Mouse (Mus musculus): ENCODE measurements around the gene Cryab. TPM values are rescaled to one million over a fixed set of nuclear protein-coding genes. Genes with fewer than 3 reads are reported as not detected.

The Cryab gene
- total RNA-seq, 2 experiments from 2014 or later: 1,104 to 3,330 TPM

GRCm38 (mm10) chr9:50782155-50782554 is 31.0 kb downstream of the Cryab start:
- DNase-seq: no peak

DNA sequence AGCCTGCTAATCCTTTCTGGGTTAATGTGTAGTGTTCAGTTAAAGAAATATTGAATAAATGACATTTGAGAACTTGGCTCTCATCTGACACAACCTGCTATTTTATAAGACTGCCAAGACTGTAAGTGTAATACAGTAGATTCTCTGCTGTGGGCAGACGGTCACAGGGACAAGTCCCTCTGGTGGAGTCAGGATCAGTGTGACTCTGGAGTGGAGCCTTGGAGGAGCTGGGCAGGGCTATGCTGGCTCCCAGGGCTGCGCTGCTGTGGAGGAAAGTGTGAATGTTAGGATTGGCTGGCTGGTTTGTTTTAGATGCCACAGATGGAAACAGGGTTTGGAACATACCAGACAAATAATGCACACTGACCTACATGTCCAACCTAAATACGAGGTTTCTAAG is 44.1 kb downstream of the Cryab start:
- no peak for DNase-seq

- DNase-seq: no peak
These were observed 45.7 kb downstream of the Cryab start for GRCm38 (mm10) chr9:50796776-50797175.

DNA sequence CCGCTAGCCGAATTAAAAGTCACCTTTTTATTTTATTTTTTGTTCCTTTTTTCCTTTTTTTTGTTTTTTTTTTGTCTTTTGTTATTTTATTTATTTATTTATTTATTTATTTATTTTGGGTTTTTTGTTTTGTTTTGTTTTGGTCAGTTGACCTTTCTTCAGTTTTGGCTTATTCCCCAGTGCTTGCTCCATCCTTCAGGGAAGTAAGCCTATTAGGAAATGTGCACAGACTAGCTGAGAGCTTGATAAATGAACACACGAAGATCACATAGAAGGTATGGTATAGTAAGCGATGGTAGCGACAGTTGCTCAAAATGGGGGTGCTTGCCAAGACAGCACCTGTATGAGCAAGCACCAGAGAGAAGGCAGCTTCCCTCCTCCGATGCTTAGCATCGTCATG is 46.5 kb downstream of the Cryab start:
- DNase-seq: no peak

DNA sequence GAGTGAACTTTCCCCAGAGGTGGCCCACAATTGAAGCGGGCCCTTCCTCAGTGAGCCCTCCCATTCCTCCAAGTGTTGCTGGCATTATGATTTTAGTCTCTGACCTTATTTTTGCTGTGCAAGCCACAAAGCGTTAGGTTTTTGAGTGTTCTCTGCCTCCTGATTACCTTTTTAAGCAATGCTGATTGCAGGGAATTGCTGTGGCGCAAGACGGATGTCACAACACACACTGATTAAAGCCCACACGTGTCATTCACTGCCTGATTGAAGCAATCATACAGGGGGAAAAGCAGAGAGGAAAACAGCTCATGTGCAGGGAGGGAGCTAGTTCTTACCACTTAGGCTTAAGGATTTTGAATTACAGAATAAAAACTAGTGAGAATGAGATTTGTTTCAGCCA is 47.2 kb downstream of the Cryab start:
- DNase-seq: no peak

GRCm38 (mm10) chr9:50800985-50801384 is 49.9 kb downstream of the Cryab start:
- no peak for DNase-seq

DNA sequence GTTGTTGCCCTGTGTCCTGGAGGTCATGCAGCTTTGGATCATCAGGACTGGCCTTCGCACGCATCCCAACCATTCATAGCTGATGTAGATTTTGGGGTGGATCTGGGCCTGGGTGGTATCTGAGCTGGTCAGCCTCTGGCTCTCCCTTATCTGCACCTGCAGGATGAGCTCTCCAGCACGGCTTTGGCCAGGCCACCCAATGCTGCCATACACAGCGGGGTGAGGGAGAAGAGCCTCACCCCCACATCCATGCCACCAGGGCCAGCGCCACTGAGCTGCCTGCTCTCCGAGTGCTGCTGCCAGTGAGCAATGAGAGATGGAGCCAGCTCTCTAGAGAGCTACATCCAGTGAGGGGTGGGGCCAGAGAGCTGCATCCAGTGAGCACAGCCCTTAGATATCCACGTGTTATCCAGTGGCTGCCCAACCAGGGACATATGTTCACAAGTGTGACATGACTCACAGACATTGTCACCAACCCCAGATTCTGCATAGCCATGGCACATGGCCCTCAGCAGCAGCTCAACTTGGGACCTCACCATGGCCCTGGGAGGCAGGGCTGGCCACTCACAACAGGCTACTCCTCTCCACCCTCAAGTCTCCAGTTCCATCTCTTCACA is 52.0 kb downstream of the Cryab start:
- DNase-seq: no peak

Other genes starting within 250 kb of the Cryab start
- gene Pts, start 222.6 kb upstream of the Cryab start, total RNA-seq (2021): 10 to 100 TPM in 1 of 2 experiments, 1 to 10 TPM in 1; 8.5 to 11.2 TPM
- under 1 TPM; 0.43 to 0.75 TPM for gene Il18, start 196.5 kb upstream of the Cryab start, total RNA-seq (2021)
- gene Bco2, start 196.1 kb upstream of the Cryab start, total RNA-seq (2021): under 1 TPM; 0.28 to 0.40 TPM
- gene Tex12, start 190.0 kb upstream of the Cryab start, total RNA-seq (2021): not detected
- 100 to 1,000 TPM; 338 to 360 TPM for gene Sdhd, start 147.5 kb upstream of the Cryab start, total RNA-seq (2021)
- 100 to 1,000 TPM; 182 to 200 TPM for gene Timm8b, start 147.4 kb upstream of the Cryab start, total RNA-seq (2021)
- under 1 TPM; 0.20 to 0.43 TPM for gene Pih1d2, start 134.0 kb upstream of the Cryab start, total RNA-seq (2021)
- gene Nkapd1, start 133.9 kb upstream of the Cryab start, total RNA-seq (2021): 10 to 100 TPM in 1 of 2 experiments, 1 to 10 TPM in 1; 7.7 to 10.4 TPM
- gene Dlat, start 91.5 kb upstream of the Cryab start, total RNA-seq (2021): 100 to 1,000 TPM; 228 to 279 TPM
- gene Dixdc1, start 11.8 kb upstream of the Cryab start, total RNA-seq (2021): 1 to 10 TPM; 2.4 to 4.0 TPM
- 1 to 10 TPM; 1.5 to 6.5 TPM for gene 2310030G06Rik, start 4.8 kb upstream of the Cryab start, total RNA-seq (2021)
- gene Hspb2, start 1.0 kb downstream of the Cryab start, total RNA-seq (2021): 100 to 1,000 TPM; 106 to 134 TPM
- gene Fdxacb1, start 16.9 kb downstream of the Cryab start, total RNA-seq (2021): 1 to 10 TPM; 3.7 to 3.9 TPM
- 10 to 100 TPM in 1 of 2 experiments, 1 to 10 TPM in 1; 9.0 to 10.5 TPM for gene Alg9, start 23.7 kb downstream of the Cryab start, total RNA-seq (2021)
- gene 1110032A03Rik, start 24.2 kb downstream of the Cryab start, total RNA-seq (2021): 10 to 100 TPM in 1 of 2 experiments, 1 to 10 TPM in 1; 9.0 to 10.7 TPM
- 1 to 10 TPM; 5.0 to 7.9 TPM for gene Ppp2r1b, start 94.0 kb downstream of the Cryab start, total RNA-seq (2021)